Mouse (Mus musculus) hindbrain, postnatal 0 days (tissue): Measurements from ENCODE around the gene Ttc16. TPM values are rescaled to one million over a fixed set of nuclear protein-coding genes. Genes with fewer than 3 reads are reported as not detected.
A peak's percentile ranks its signal among the peaks of the same experiment; 100 is the strongest.

Source experiments
- ATAC-seq: fragments of 200-750 bp; cut with Nextera tagmentation; 2 replicates; pipeline ENCODE4 v1.8.0; 2017; ENCODE audit warnings: mild to moderate bottlenecking, moderate TSS enrichment, moderate library complexity
- DNase-seq: peaks from one replicate; pipeline ENCODE4 v3.0.0-alpha.2; 2015; ENCODE audit warnings: low spot score
- H3K27ac ChIP-seq: fragments of 300-500 bp; sonication (generic); 2 replicates; pipeline ENCODE4 v1.5.1; 2014; ENCODE audit warnings: mild to moderate bottlenecking
- H3K27me3 ChIP-seq: fragments of 300-500 bp; sonication (generic); 2 replicates; pipeline ENCODE4 v1.6.1; 2014; ENCODE audit warnings: low read length, mixed read lengths; ENCODE audit not compliant: insufficient read depth
- H3K36me3 ChIP-seq: fragments of 300-500 bp; sonication (generic); 2 replicates; pipeline ENCODE4 v1.6.1; 2014; ENCODE audit warnings: low read length, mixed read lengths; ENCODE audit not compliant: insufficient read depth
- H3K4me1 ChIP-seq: fragments of 300-500 bp; sonication (generic); 2 replicates; pipeline ENCODE4 v1.6.1; 2014; ENCODE audit warnings: antibody characterized with exemption, low read length, mixed read lengths; ENCODE audit not compliant: insufficient read depth
- H3K4me2 ChIP-seq: fragments of 300-500 bp; sonication (generic); 2 replicates; pipeline ENCODE4 v1.6.1; 2014; ENCODE audit warnings: low read depth, mild to moderate bottlenecking, low read length, moderate library complexity, mixed read lengths
- H3K4me3 ChIP-seq: fragments of 300-500 bp; sonication (generic); 2 replicates; pipeline ENCODE4 v1.5.1; 2014; ENCODE audit warnings: low read length
- H3K9ac ChIP-seq: fragments of 300-500 bp; sonication (generic); replicated peaks from 2 replicates; pipeline ENCODE4 v1.6.1; 2014; ENCODE audit warnings: mild to moderate bottlenecking, low read length, moderate library complexity, mixed read lengths
- H3K9me3 ChIP-seq: fragments of 300-500 bp; sonication (generic); 2 replicates; pipeline ENCODE4 v1.6.1; 2016; ENCODE audit warnings: low read length, mixed read lengths
- CTCF ChIP-seq: IDR thresholded peaks from 2 replicates; pipeline ENCODE4 v1.5.1; 2016; ENCODE audit warnings: antibody characterized with exemption, control low read depth, low read depth
- WGBS: fragments of 180-500 bp; shearing (Covaris S2); extraction: QIAGEN DNeasy Blood & Tissue Kit; methylation state at CpG from one replicate; pipeline ENCODE4 v1.1.7; 2014; 5-methylcytosine and 5-hydroxymethylcytosine counted together
- polyA plus RNA-seq: library from polyadenylated mRNA; unstranded; fragments of >200 nt; fragmentation: Nextera tagmentation; extraction: Ambion mirVana; gene quantifications from 2 replicates; pipeline ENCODE4 v1.2.1, GENCODE M21; 2015
- total RNA-seq: library from RNA; depleted of rRNA; stranded (reverse); fragments of >200 nt; gene quantifications from 2 replicates; pipeline ENCODE4 v1.2.3, GENCODE M21; 2014

Gene Ttc16
- total and polyA plus RNA-seq, 2 experiments from 2014 or later = 0.58 to 0.78 TPM

- TF ChIP-seq CTCF = no peak
- ATAC-seq (peak; percentile 28; the same call in 1 of the 2 replicates), DNase-seq (no peak)
- H3K27ac ChIP-seq = no peak overlapping the region
- no peaks in the 10 kb centered on the region for H3K9me3 ChIP-seq
- no peaks in the 10 kb centered on the region for H3K36me3 ChIP-seq
- H3K4me3 ChIP-seq = no peak overlapping the region
- no peaks in the 10 kb centered on the region for H3K4me1 ChIP-seq
- H3K9ac ChIP-seq = no peak overlapping the region
- no peaks in the 10 kb centered on the region for H3K27me3 ChIP-seq
- WGBS = 38% methylated on average over 4 of the region's 4 CpGs
- no peak overlapping the region for H3K4me2 ChIP-seq
Observed at GRCm38 (mm10) chr2:32734480-32734879, 41.0 kb downstream of the Ttc16 start.

- Histone ChIP-seq H3K27ac (no peak overlapping the region), H3K4me1 (no peaks in the 10 kb centered on the region), H3K27me3 (no peaks in the 10 kb centered on the region), H3K36me3 (no peaks in the 10 kb centered on the region), H3K4me3 (no peak overlapping the region), H3K9ac (no peak overlapping the region), H3K9me3 (no peaks in the 10 kb centered on the region), H3K4me2 (no peak overlapping the region)
- TF ChIP-seq CTCF = no peak
- ATAC-seq = no peak
- 77% methylated on average over 6 of the region's 6 CpGs for WGBS
- DNase-seq = no peak
Observed at GRCm38 (mm10) chr2:32732695-32733094, 42.7 kb downstream of the Ttc16 start.

GRCm38 (mm10) chr2:32731911-32732310 is 43.5 kb downstream of the Ttc16 start:
- no peaks in the 10 kb centered on the region for H3K9me3 ChIP-seq
- no peak for TF ChIP-seq CTCF
- no peak overlapping the region for H3K4me2 ChIP-seq
- H3K9ac ChIP-seq = no peak overlapping the region
- H3K27ac ChIP-seq = no peak overlapping the region
- peaks cover 3% of the 10 kb centered on the region; the same call in 1 of the 2 replicates for H3K4me1 ChIP-seq
- no peaks in the 10 kb centered on the region for H3K36me3 ChIP-seq
- ATAC-seq = no peak
- H3K27me3 ChIP-seq = no peaks in the 10 kb centered on the region
- no peak for DNase-seq
- 70% methylated on average over 4 of the region's 4 CpGs for WGBS
- H3K4me3 ChIP-seq = no peak overlapping the region

GRCm38 (mm10) chr2:32730854-32731253 is 44.6 kb downstream of the Ttc16 start:
- Histone ChIP-seq H3K9ac (no peak overlapping the region), H3K27me3 (no peaks in the 10 kb centered on the region), H3K9me3 (no peaks in the 10 kb centered on the region), H3K4me2 (no peak overlapping the region), H3K4me1 (peaks cover 3% of the 10 kb centered on the region; the same call in 1 of the 2 replicates), H3K27ac (no peak overlapping the region), H3K36me3 (no peaks in the 10 kb centered on the region), H3K4me3 (no peak overlapping the region)
- 54% methylated on average over 11 of the region's 11 CpGs for WGBS
- TF ChIP-seq CTCF = no peak
- DNase-seq (no peak), ATAC-seq (no peak)

- H3K27me3 ChIP-seq = no peaks in the 10 kb centered on the region
- ATAC-seq = no peak
- H3K9ac ChIP-seq = no peak overlapping the region
- no peaks in the 10 kb centered on the region for H3K9me3 ChIP-seq
- H3K4me3 ChIP-seq = no peak overlapping the region
- no peak overlapping the region for H3K4me2 ChIP-seq
- H3K36me3 ChIP-seq = no peaks in the 10 kb centered on the region
- no peak overlapping the region for H3K27ac ChIP-seq
- no peak for TF ChIP-seq CTCF
- peaks cover 3% of the 10 kb centered on the region; the same call in 1 of the 2 replicates for H3K4me1 ChIP-seq
- no peak for DNase-seq
- 79% methylated on average over 4 of the region's 4 CpGs for WGBS
Observed at GRCm38 (mm10) chr2:32729547-32729946, 45.9 kb downstream of the Ttc16 start.

- H3K9me3 ChIP-seq = no peaks in the 10 kb centered on the region
- H3K27ac ChIP-seq = no peak overlapping the region
- no peak for TF ChIP-seq CTCF
- H3K27me3 ChIP-seq = no peaks in the 10 kb centered on the region
- no peaks in the 10 kb centered on the region for H3K36me3 ChIP-seq
- 70% methylated on average over 7 of the region's 7 CpGs for WGBS
- H3K9ac ChIP-seq = no peak overlapping the region
- ATAC-seq = no peak
- peaks cover 3% of the 10 kb centered on the region; the same call in 1 of the 2 replicates for H3K4me1 ChIP-seq
- DNase-seq = no peak
- 0 out of 2 replicates have a peak overlapping the region, but pooled peaks have one; percentile 24 for H3K4me3 ChIP-seq
- peak overlapping the region; percentile 45 for H3K4me2 ChIP-seq
Observed at GRCm38 (mm10) chr2:32728463-32728862, 47.0 kb downstream of the Ttc16 start.

- DNase-seq (peak; percentile 95), ATAC-seq (peak; percentile 96)
- under 1% methylated on average over 16 of the region's 16 CpGs for WGBS
- Histone ChIP-seq H3K36me3 (no peaks in the 10 kb centered on the region), H3K4me1 (peaks cover 3% of the 10 kb centered on the region; the same call in 1 of the 2 replicates), H3K27ac (peak overlapping the region; percentile 36), H3K27me3 (no peaks in the 10 kb centered on the region), H3K4me3 (peak overlapping the region; percentile 24), H3K9me3 (no peaks in the 10 kb centered on the region), H3K4me2 (peak overlapping the region; percentile 45), H3K9ac (no peak overlapping the region; the same call in 1 of the 2 replicates)
- no peak for TF ChIP-seq CTCF
Observed at GRCm38 (mm10) chr2:32727435-32727834, 48.0 kb downstream of the Ttc16 start.
